Mouse (Mus musculus) intestine, embryonic 15.5 days (tissue): ENCODE data around the gene Plcg2. TPM values are rescaled to one million over a fixed set of nuclear protein-coding genes. Genes with fewer than 3 reads are reported as not detected.
A peak's percentile ranks its signal among the peaks of the same experiment; 100 is the strongest.

Source experiments
- ATAC-seq: fragments of 200-750 bp; cut with Nextera tagmentation; 2 replicates; pipeline ENCODE4 v1.8.0; 2017; ENCODE audit warnings: moderate TSS enrichment, moderate library complexity
- H3K27ac ChIP-seq: fragments of 300-500 bp; sonication (generic); 2 replicates; pipeline ENCODE4 v1.5.1; 2015; ENCODE audit warnings: mild to moderate bottlenecking, inconsistent platforms
- H3K27me3 ChIP-seq: fragments of 300-500 bp; sonication (generic); replicated peaks from 2 replicates; pipeline ENCODE4 v1.6.1; 2015; ENCODE audit warnings: inconsistent platforms
- H3K36me3 ChIP-seq: fragments of 300-500 bp; sonication (generic); 2 replicates; pipeline ENCODE4 v1.6.1; 2015; ENCODE audit warnings: inconsistent platforms
- H3K4me1 ChIP-seq: fragments of 300-500 bp; sonication (generic); replicated peaks from 2 replicates; pipeline ENCODE4 v1.6.1; 2015; ENCODE audit warnings: inconsistent platforms
- H3K4me2 ChIP-seq: fragments of 300-500 bp; sonication (generic); replicated peaks from 2 replicates; pipeline ENCODE4 v1.6.1; 2015; ENCODE audit warnings: mild to moderate bottlenecking, inconsistent platforms
- H3K4me3 ChIP-seq: fragments of 300-500 bp; sonication (generic); replicated peaks from 2 replicates; pipeline ENCODE4 v1.5.1; 2015; ENCODE audit warnings: inconsistent platforms
- H3K9ac ChIP-seq: fragments of 300-500 bp; sonication (generic); 2 replicates; pipeline ENCODE4 v1.6.1; 2015; ENCODE audit warnings: inconsistent platforms
- H3K9me3 ChIP-seq: fragments of 300-500 bp; sonication (generic); 2 replicates; pipeline ENCODE4 v1.6.1; 2016; ENCODE audit warnings: inconsistent platforms
- WGBS: fragments of 180-500 bp; shearing (Covaris S2); methylation state at CpG from one replicate; pipeline ENCODE4 v1.1.7; 2015; 5-methylcytosine and 5-hydroxymethylcytosine counted together
- polyA plus RNA-seq: library from polyadenylated mRNA; unstranded; fragments of >200 nt; fragmentation: Nextera tagmentation; extraction: Ambion mirVana; gene quantifications from 2 replicates; pipeline ENCODE4 v1.2.1, GENCODE M21; 2015

Plcg2 gene
- polyA plus RNA-seq = 4.1 and 4.2 TPM in 2 replicates

GRCm38 (mm10) chr8:117498179-117498914 is at the start of gene Plcg2:
TSS of gene Plcg2 (plus strand) at chr8:117498291.
- no peaks in the 10 kb centered on the region for H3K36me3 ChIP-seq
- no peaks in the 10 kb centered on the region for H3K9me3 ChIP-seq
- peak within 1 kb of the TSS; percentile 99 for H3K4me2 ChIP-seq
- ATAC-seq = peak; percentile 83
- H3K4me1 ChIP-seq = 0 out of 2 replicates have a peak, but pooled peaks cover 5% of the 10 kb centered on the region
- no peak within 1 kb of the TSS for H3K27ac ChIP-seq
- H3K27me3 ChIP-seq = peaks cover 17% of the 10 kb centered on the region
- H3K4me3 ChIP-seq = peak within 1 kb of the TSS; percentile 62
- under 1% methylated on average over 62 of the region's 62 CpGs for WGBS
- H3K9ac ChIP-seq = peak within 1 kb of the TSS; percentile 55

- WGBS = 74% methylated on average over 9 of the region's 9 CpGs
- H3K4me3 ChIP-seq = no peak overlapping the region
- no peaks in the 10 kb centered on the region for H3K9me3 ChIP-seq
- H3K27me3 ChIP-seq = no peaks in the 10 kb centered on the region
- H3K27ac ChIP-seq = no peak overlapping the region
- H3K4me1 ChIP-seq = 0 out of 2 replicates have a peak, but pooled peaks cover 5% of the 10 kb centered on the region
- H3K36me3 ChIP-seq = peaks cover 46% of the 10 kb centered on the region
- no peak overlapping the region for H3K4me2 ChIP-seq
- H3K9ac ChIP-seq = no peak overlapping the region
- ATAC-seq = no peak
These were observed 47.0 kb upstream of the Plcg2 start for GRCm38 (mm10) chr8:117451072-117451471.

- Histone ChIP-seq H3K4me3 (no peak overlapping the region), H3K27ac (no peak overlapping the region), H3K4me2 (no peak overlapping the region), H3K36me3 (peaks cover 46% of the 10 kb centered on the region), H3K9ac (no peak overlapping the region), H3K27me3 (no peaks in the 10 kb centered on the region), H3K9me3 (no peaks in the 10 kb centered on the region), H3K4me1 (0 out of 2 replicates have a peak, but pooled peaks cover 4% of the 10 kb centered on the region)
- 82% methylated on average over 6 of the region's 6 CpGs for WGBS
- ATAC-seq = no peak
These were observed 44.1 kb upstream of the Plcg2 start for GRCm38 (mm10) chr8:117453974-117454373.

GRCm38 (mm10) chr8:117454516-117455116 is 43.5 kb upstream of the Plcg2 start:
- Histone ChIP-seq H3K27ac (no peak overlapping the region), H3K36me3 (peaks cover 43% of the 10 kb centered on the region), H3K4me3 (no peak overlapping the region), H3K4me1 (0 out of 2 replicates have a peak, but pooled peaks cover 4% of the 10 kb centered on the region), H3K4me2 (no peak overlapping the region), H3K27me3 (no peaks in the 10 kb centered on the region), H3K9me3 (no peaks in the 10 kb centered on the region), H3K9ac (no peak overlapping the region)
- ATAC-seq = no peak
- WGBS = 88% methylated on average over 14 of the region's 14 CpGs

- no peak overlapping the region for H3K27ac ChIP-seq
These were observed 42.4 kb upstream of the Plcg2 start for GRCm38 (mm10) chr8:117455701-117456100.

GRCm38 (mm10) chr8:117458440-117458839 is 39.7 kb upstream of the Plcg2 start:
- WGBS = 41% methylated on average over 3 of the region's 5 CpGs
- H3K27me3 ChIP-seq = no peaks in the 10 kb centered on the region
- H3K4me1 ChIP-seq = 0 out of 2 replicates have a peak, but pooled peaks cover 4% of the 10 kb centered on the region
- no peak overlapping the region for H3K9ac ChIP-seq
- H3K9me3 ChIP-seq = no peaks in the 10 kb centered on the region
- H3K27ac ChIP-seq = no peak overlapping the region
- peak; percentile 36; the same call in 1 of the 2 replicates for ATAC-seq
- H3K4me3 ChIP-seq = no peak overlapping the region
- peaks cover 33% of the 10 kb centered on the region for H3K36me3 ChIP-seq
- no peak overlapping the region for H3K4me2 ChIP-seq

More at GRCm38 (mm10) chr8:117455701-117456100, 42.4 kb upstream of the Plcg2 start:
- Histone ChIP-seq H3K9ac (no peak overlapping the region), H3K4me2 (no peak overlapping the region), H3K4me3 (no peak overlapping the region), H3K9me3 (no peaks in the 10 kb centered on the region), H3K36me3 (peaks cover 46% of the 10 kb centered on the region), H3K27me3 (no peaks in the 10 kb centered on the region), H3K4me1 (0 out of 2 replicates have a peak, but pooled peaks cover 4% of the 10 kb centered on the region)
- WGBS = 81% methylated on average over 6 of the region's 6 CpGs
- peak; percentile 71 for ATAC-seq

GRCm38 (mm10) chr8:117462701-117463284 is 35.3 kb upstream of the Plcg2 start:
- no peaks in the 10 kb centered on the region for H3K4me1 ChIP-seq
- H3K36me3 ChIP-seq = peaks cover 9% of the 10 kb centered on the region; the same call in 1 of the 2 replicates
- no peak overlapping the region for H3K4me3 ChIP-seq
- H3K9me3 ChIP-seq = no peaks in the 10 kb centered on the region
- no peaks in the 10 kb centered on the region for H3K27me3 ChIP-seq
- no peak overlapping the region for H3K27ac ChIP-seq
- no peak overlapping the region for H3K9ac ChIP-seq
- 70% methylated on average over 11 of the region's 11 CpGs for WGBS
- no peak overlapping the region for H3K4me2 ChIP-seq
- no peak for ATAC-seq

- ATAC-seq = no peak
- Histone ChIP-seq H3K27me3 (no peaks in the 10 kb centered on the region), H3K4me3 (no peak overlapping the region), H3K27ac (no peak overlapping the region), H3K36me3 (0 out of 2 replicates have a peak, but pooled peaks cover 6% of the 10 kb centered on the region), H3K4me1 (no peaks in the 10 kb centered on the region), H3K4me2 (no peak overlapping the region), H3K9ac (no peak overlapping the region), H3K9me3 (no peaks in the 10 kb centered on the region)
- WGBS = 97% methylated on average over 6 of the region's 6 CpGs
These were observed 33.6 kb upstream of the Plcg2 start for GRCm38 (mm10) chr8:117464525-117464924.

GRCm38 (mm10) chr8:117465250-117465649 is 32.8 kb upstream of the Plcg2 start:
- Histone ChIP-seq H3K27ac (no peak overlapping the region), H3K27me3 (no peaks in the 10 kb centered on the region), H3K4me2 (no peak overlapping the region), H3K36me3 (0 out of 2 replicates have a peak, but pooled peaks cover under 1% of the 10 kb centered on the region), H3K4me3 (no peak overlapping the region), H3K4me1 (peaks cover 6% of the 10 kb centered on the region), H3K9ac (no peak overlapping the region), H3K9me3 (no peaks in the 10 kb centered on the region)
- 28% methylated on average over 5 of the region's 5 CpGs for WGBS
- ATAC-seq = peak; percentile 76

- Histone ChIP-seq H3K27me3 (no peaks in the 10 kb centered on the region), H3K36me3 (no peaks in the 10 kb centered on the region), H3K27ac (no peak overlapping the region), H3K9ac (no peak overlapping the region), H3K4me3 (no peak overlapping the region), H3K4me1 (peaks cover 13% of the 10 kb centered on the region), H3K9me3 (no peaks in the 10 kb centered on the region), H3K4me2 (no peak overlapping the region)
- ATAC-seq = no peak
- 85% methylated on average over 10 of the region's 10 CpGs for WGBS
These were observed 30.6 kb upstream of the Plcg2 start for GRCm38 (mm10) chr8:117467466-117467865.

- Histone ChIP-seq H3K4me2 (peak overlapping the region; percentile 61), H3K27me3 (no peaks in the 10 kb centered on the region), H3K9me3 (no peaks in the 10 kb centered on the region), H3K4me1 (peaks cover 13% of the 10 kb centered on the region), H3K9ac (0 out of 2 replicates have a peak overlapping the region, but pooled peaks have one; percentile 36), H3K36me3 (no peaks in the 10 kb centered on the region), H3K4me3 (peak overlapping the region; percentile 18; the same call in 1 of the 2 replicates), H3K27ac (peak overlapping the region; percentile 36; the same call in 1 of the 2 replicates)
- WGBS = 25% methylated on average over 16 of the region's 16 CpGs
- ATAC-seq = peak; percentile 15
These were observed 28.4 kb upstream of the Plcg2 start for GRCm38 (mm10) chr8:117469431-117470341.
